Mouse (Mus musculus): ENCODE measurements around the gene Palld. TPM values are rescaled to one million over a fixed set of nuclear protein-coding genes. Genes with fewer than 3 reads are reported as not detected.
A peak's percentile ranks its signal among the peaks of the same experiment; 100 is the strongest.

Gene Palld
- polyA plus RNA-seq, 1 experiment from 2014 or later, result 123 TPM

DNA sequence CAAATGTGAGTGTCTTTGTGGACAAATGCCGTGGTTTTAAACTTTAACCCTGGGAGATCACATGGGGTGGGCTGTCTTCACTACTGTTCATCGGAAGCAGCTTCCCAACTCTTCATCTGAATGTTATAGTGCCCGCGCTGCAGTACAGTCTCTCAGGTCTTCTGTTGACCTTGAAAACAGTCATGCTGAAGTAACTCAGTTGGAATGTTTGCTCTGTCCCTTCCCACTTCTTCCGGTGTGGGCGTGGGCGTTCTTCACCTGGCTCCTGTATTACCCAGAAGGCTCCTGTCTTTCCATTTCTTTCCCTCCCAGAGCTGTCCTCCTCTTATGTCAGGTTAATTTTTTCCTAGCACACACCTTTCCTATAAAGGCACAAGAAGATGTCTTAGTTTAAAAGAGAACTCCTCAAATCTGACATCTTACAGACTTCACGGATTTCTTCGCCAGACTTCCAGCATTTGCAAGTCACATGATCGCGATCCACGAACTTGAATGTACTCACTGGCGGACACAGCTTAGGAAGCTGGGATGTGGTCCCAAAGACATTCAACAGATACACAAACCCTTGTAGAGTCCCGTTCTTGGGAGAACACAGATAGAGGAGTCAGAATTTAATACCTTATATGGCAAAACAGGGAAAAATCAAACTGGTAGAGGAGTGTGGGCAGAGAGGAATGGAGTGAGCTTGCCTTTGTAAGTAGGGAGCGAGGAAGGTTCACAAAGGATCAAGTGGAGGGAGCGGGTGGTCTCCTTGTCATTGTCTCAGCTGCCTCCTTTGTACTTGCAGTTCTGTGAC, 189.1 kb downstream of the Palld start:
- H3K27ac ChIP-seq, result no peak overlapping the region
- no peak overlapping the region for H3K9ac ChIP-seq
- no peak overlapping the region for H3K4me2 ChIP-seq
- ATAC-seq (ENCODE audit: insufficient number of reproducible peaks, low FRiP score, low TSS enrichment, low read depth), result no peak
- no peak overlapping the region for H3K4me3 ChIP-seq
- H3K27me3 ChIP-seq, result no peaks in the 10 kb centered on the region
- H3K9me3 ChIP-seq, result no peaks in the 10 kb centered on the region
- WGBS, result 92% methylated on average over 16 of the region's 16 CpGs
- peaks cover 11% of the 10 kb centered on the region; the same call in 1 of the 2 replicates for H3K36me3 ChIP-seq
- H3K4me1 ChIP-seq, result no peaks in the 10 kb centered on the region; the same call in 1 of the 2 replicates

- H3K27ac ChIP-seq, result no peak overlapping the region
- ATAC-seq (ENCODE audit: insufficient number of reproducible peaks, low FRiP score, low TSS enrichment, low read depth), result no peak
- H3K4me3 ChIP-seq, result no peak overlapping the region
- peaks cover 11% of the 10 kb centered on the region; the same call in 1 of the 2 replicates for H3K36me3 ChIP-seq
- no peaks in the 10 kb centered on the region for H3K27me3 ChIP-seq
- no peak overlapping the region for H3K4me2 ChIP-seq
- WGBS, result 89% methylated on average over 2 of the region's 2 CpGs
- no peaks in the 10 kb centered on the region; the same call in 1 of the 2 replicates for H3K4me1 ChIP-seq
- H3K9me3 ChIP-seq, result no peaks in the 10 kb centered on the region
- no peak overlapping the region for H3K9ac ChIP-seq
Measured at GRCm38 (mm10) chr8:61712426-61712825, 190.1 kb downstream of the Palld start.

DNA sequence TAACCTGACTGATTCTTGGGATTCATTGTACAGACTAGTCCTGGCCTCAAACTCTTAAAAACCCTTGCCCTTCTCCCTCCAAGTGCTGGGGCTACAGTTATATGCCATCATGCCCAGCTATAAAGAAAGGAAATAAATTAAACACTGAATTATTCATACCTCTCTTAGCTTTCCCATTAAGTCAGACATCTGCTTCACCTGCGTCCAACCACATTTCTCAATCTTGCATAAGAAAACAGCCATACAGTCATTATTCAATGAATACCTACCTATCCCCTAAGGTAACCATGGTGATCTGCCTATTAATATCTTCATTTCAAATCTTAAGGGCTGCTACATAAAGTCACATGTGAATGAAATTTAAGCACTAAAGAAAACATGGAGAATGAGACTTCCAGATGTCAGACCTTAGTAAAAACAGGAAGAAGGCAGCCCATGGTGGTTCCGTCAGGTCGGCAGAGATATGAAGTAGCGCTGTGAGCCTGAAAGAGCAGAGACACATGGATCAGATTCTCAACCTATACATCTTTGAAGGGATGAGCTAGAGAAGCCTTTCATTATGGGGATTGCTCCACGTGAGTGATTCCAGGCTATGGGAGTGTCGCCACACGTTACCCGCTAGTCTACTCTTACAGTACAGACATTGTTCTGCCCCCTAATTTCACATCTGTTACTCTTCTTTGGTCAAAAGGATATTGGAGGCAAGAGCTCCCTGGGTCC, 193.7 kb downstream of the Palld start:
- H3K4me2 ChIP-seq, result no peak overlapping the region
- no peak overlapping the region for H3K27ac ChIP-seq
- no peak overlapping the region for H3K9ac ChIP-seq
- ATAC-seq (ENCODE audit: insufficient number of reproducible peaks, low FRiP score, low TSS enrichment, low read depth), result no peak
- no peak overlapping the region for H3K4me3 ChIP-seq
- H3K36me3 ChIP-seq, result peaks cover 19% of the 10 kb centered on the region; the same call in 1 of the 2 replicates
- no peaks in the 10 kb centered on the region for H3K27me3 ChIP-seq
- H3K9me3 ChIP-seq, result no peaks in the 10 kb centered on the region
- H3K4me1 ChIP-seq, result no peaks in the 10 kb centered on the region; the same call in 1 of the 2 replicates
- 60% methylated on average over 8 of the region's 8 CpGs for WGBS

DNA sequence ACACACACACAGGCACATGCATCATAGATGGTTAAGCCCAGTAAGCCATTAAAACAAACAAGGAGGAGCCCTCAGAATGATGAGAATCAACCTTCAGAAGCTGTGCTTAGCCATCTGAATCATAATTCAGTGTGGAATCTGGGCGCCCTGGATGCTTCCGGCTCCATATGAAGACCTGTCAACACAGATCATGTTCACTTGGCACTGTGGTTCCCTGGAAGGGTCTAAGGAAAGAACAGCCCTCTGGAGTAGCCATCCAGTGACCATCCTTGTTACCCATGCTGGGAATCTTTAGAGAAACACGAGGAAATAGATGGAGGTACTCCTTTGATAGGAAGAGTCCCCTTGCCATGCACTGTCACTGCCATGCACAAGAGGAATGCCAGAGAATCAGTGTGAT, 197.0 kb downstream of the Palld start:
- H3K9ac ChIP-seq, result no peak overlapping the region
- no peak overlapping the region for H3K27ac ChIP-seq
- H3K4me3 ChIP-seq, result no peak overlapping the region
- no peaks in the 10 kb centered on the region for H3K27me3 ChIP-seq
- H3K36me3 ChIP-seq, result peaks cover 21% of the 10 kb centered on the region
- WGBS, result 84% methylated on average over 3 of the region's 3 CpGs
- no peaks in the 10 kb centered on the region for H3K9me3 ChIP-seq
- no peak for ATAC-seq (ENCODE audit: insufficient number of reproducible peaks, low FRiP score, low TSS enrichment, low read depth)
- peaks cover 8% of the 10 kb centered on the region; the same call in 1 of the 2 replicates for H3K4me1 ChIP-seq
- H3K4me2 ChIP-seq, result no peak overlapping the region

- no peak for ATAC-seq (ENCODE audit: insufficient number of reproducible peaks, low FRiP score, low TSS enrichment, low read depth)
- H3K27ac ChIP-seq, result no peak overlapping the region
- WGBS, result 61% methylated on average over 8 of the region's 8 CpGs
- H3K9me3 ChIP-seq, result no peaks in the 10 kb centered on the region
- H3K9ac ChIP-seq, result no peak overlapping the region
- H3K4me2 ChIP-seq, result no peak overlapping the region
- peaks cover 18% of the 10 kb centered on the region for H3K36me3 ChIP-seq
- H3K4me1 ChIP-seq, result peaks cover 8% of the 10 kb centered on the region; the same call in 1 of the 2 replicates
- no peaks in the 10 kb centered on the region for H3K27me3 ChIP-seq
- H3K4me3 ChIP-seq, result no peak overlapping the region
Measured at GRCm38 (mm10) chr8:61702122-61702521, 200.4 kb downstream of the Palld start.

- WGBS, result 39% methylated on average over 9 of the region's 9 CpGs
- H3K27ac ChIP-seq, result no peak overlapping the region
Measured at GRCm38 (mm10) chr8:61700932-61701681, 201.4 kb downstream of the Palld start.

GRCm38 (mm10) chr8:61700298-61700697, 202.2 kb downstream of the Palld start:
- no peak overlapping the region for H3K4me3 ChIP-seq
- H3K9me3 ChIP-seq, result no peaks in the 10 kb centered on the region
- H3K9ac ChIP-seq, result no peak overlapping the region
- H3K4me1 ChIP-seq, result peaks cover 16% of the 10 kb centered on the region
- H3K27me3 ChIP-seq, result no peaks in the 10 kb centered on the region
- no peak overlapping the region for H3K4me2 ChIP-seq
- no peak overlapping the region for H3K27ac ChIP-seq
- WGBS, result 92% methylated on average over 1 of the region's 1 CpGs
- H3K36me3 ChIP-seq, result peaks cover 12% of the 10 kb centered on the region
- ATAC-seq (ENCODE audit: insufficient number of reproducible peaks, low FRiP score, low TSS enrichment, low read depth), result no peak

More at GRCm38 (mm10) chr8:61700932-61701681, 201.4 kb downstream of the Palld start:
- no peak overlapping the region for H3K9ac ChIP-seq
- H3K36me3 ChIP-seq, result peaks cover 18% of the 10 kb centered on the region
- no peaks in the 10 kb centered on the region for H3K9me3 ChIP-seq
- no peak overlapping the region for H3K4me3 ChIP-seq
- H3K27me3 ChIP-seq, result no peaks in the 10 kb centered on the region
- no peak for ATAC-seq (ENCODE audit: insufficient number of reproducible peaks, low FRiP score, low TSS enrichment, low read depth)
- no peak overlapping the region for H3K4me2 ChIP-seq
- peaks cover 9% of the 10 kb centered on the region; the same call in 1 of the 2 replicates for H3K4me1 ChIP-seq

DNA sequence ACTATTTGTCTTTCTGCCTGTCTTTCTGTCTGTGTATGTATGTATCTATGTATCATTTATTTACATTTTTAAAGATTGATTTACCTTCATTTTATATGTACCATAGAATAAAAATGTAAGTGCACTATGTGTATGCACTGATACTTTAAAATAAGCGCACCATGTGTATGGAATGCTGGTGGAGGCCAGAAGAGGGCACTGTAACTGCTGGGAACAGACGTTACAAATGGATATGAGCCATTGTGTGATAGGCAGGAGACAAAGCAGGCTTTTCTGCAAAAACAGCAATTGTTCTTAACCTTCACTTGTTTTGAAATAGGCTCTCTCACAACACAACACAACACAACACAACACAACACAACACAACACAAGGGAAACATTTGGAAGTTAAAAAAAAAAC, 203.5 kb downstream of the Palld start:
- Histone ChIP-seq H3K9me3 (no peaks in the 10 kb centered on the region), H3K4me1 (peaks cover 18% of the 10 kb centered on the region), H3K36me3 (peaks cover 9% of the 10 kb centered on the region), H3K4me2 (no peak overlapping the region), H3K4me3 (no peak overlapping the region), H3K27ac (no peak overlapping the region), H3K27me3 (no peaks in the 10 kb centered on the region), H3K9ac (no peak overlapping the region)
- 78% methylated on average over 2 of the region's 2 CpGs for WGBS
- no peak for ATAC-seq (ENCODE audit: insufficient number of reproducible peaks, low FRiP score, low TSS enrichment, low read depth)

GRCm38 (mm10) chr8:61697728-61698385, 204.6 kb downstream of the Palld start:
- Histone ChIP-seq H3K4me1 (peaks cover 17% of the 10 kb centered on the region), H3K27ac (peak overlapping the region; percentile 51), H3K9ac (no peak overlapping the region), H3K36me3 (peaks cover 9% of the 10 kb centered on the region), H3K4me2 (no peak overlapping the region), H3K9me3 (no peaks in the 10 kb centered on the region), H3K27me3 (no peaks in the 10 kb centered on the region), H3K4me3 (no peak overlapping the region)
- 65% methylated on average over 7 of the region's 7 CpGs for WGBS
- ATAC-seq (ENCODE audit: insufficient number of reproducible peaks, low FRiP score, low TSS enrichment, low read depth), result no peak

DNA sequence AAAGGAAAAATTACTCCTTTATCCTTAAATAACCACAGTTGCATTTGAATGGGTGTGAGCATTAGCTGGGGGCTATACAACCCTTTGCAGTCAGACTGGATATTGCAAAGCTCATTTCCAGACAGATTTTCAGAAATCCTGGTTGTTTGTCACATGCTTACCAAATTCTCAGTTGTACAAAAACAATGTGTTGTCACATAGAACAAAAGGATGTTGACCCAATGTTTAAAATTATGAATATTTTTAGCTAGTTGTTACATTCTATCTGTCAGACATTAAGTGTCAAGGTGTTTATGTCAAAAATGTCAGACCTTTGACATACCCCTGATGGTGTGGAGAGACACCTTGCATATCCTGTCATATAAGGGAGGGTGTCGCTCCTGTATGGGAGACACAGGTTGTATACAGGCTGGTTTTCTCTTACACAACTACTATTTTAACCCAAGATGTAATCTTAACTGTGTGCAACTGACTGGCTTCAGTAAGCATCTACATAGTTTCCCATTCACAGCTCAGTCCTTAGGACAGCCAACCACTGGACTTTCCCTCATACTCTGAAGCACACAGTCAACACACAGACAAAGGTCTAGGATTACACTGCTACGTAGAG, 205.5 kb downstream of the Palld start:
- Histone ChIP-seq H3K27ac (no peak overlapping the region), H3K9me3 (no peaks in the 10 kb centered on the region), H3K4me3 (no peak overlapping the region), H3K4me2 (no peak overlapping the region), H3K4me1 (peaks cover 17% of the 10 kb centered on the region), H3K36me3 (peaks cover 8% of the 10 kb centered on the region), H3K27me3 (no peaks in the 10 kb centered on the region), H3K9ac (no peak overlapping the region)
- no peak for ATAC-seq (ENCODE audit: insufficient number of reproducible peaks, low FRiP score, low TSS enrichment, low read depth)
- WGBS, result 89% methylated on average over 2 of the region's 2 CpGs

DNA sequence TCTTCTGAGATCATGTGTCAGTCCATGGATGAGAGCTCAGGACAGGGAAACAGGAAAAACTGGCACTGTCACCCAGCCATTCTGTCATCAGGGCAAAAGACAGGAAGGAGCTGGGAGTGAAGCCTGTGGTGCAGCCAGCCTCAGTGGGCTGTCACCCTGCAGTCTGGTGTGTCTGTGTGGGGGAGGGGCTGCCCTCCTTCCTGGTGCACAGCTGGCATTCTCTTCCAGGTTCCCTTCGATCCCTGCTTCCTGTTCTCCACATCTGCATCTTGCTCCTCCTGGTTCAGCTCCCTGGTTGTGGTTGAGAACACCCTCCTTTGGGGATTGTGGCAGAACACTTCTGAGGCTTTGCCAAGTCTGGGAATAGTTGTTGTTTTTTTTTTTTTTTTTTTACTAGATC, 207.1 kb downstream of the Palld start:
- no peak for ATAC-seq (ENCODE audit: insufficient number of reproducible peaks, low FRiP score, low TSS enrichment, low read depth)
- Histone ChIP-seq H3K36me3 (peaks cover 1% of the 10 kb centered on the region), H3K4me2 (no peak overlapping the region), H3K4me1 (peaks cover 12% of the 10 kb centered on the region), H3K4me3 (no peak overlapping the region), H3K9me3 (no peaks in the 10 kb centered on the region), H3K9ac (no peak overlapping the region), H3K27ac (no peak overlapping the region), H3K27me3 (no peaks in the 10 kb centered on the region)
- 17% methylated on average over 1 of the region's 1 CpGs for WGBS

Data from limb, embryonic 15.5 days (tissue).